Mouse (Mus musculus) forebrain, embryonic 13.5 days (tissue): ENCODE measurements around the gene Grm4. TPM values are rescaled to one million over a fixed set of nuclear protein-coding genes. Genes with fewer than 3 reads are reported as not detected.

Source experiments
- ATAC-seq: fragments of 200-750 bp; cut with Nextera tagmentation; 2 replicates; pipeline ENCODE4 v1.8.0; 2017
- H3K27ac ChIP-seq: fragments of 300-500 bp; sonication (generic); 2 replicates; pipeline ENCODE4 v1.5.1; 2015; ENCODE audit warnings: inconsistent platforms, mild to moderate bottlenecking, moderate library complexity
- H3K27me3 ChIP-seq: fragments of 300-500 bp; sonication (generic); 2 replicates; pipeline ENCODE4 v1.6.1; 2015; ENCODE audit warnings: mild to moderate bottlenecking, inconsistent platforms
- H3K36me3 ChIP-seq: fragments of 300-500 bp; sonication (generic); 2 replicates; pipeline ENCODE4 v1.6.1; 2015; ENCODE audit warnings: mild to moderate bottlenecking, inconsistent platforms; ENCODE audit not compliant: poor library complexity, severe bottlenecking
- H3K4me1 ChIP-seq: fragments of 300-500 bp; sonication (generic); 2 replicates; pipeline ENCODE4 v1.6.1; 2015; ENCODE audit warnings: inconsistent platforms
- H3K4me2 ChIP-seq: fragments of 300-500 bp; sonication (generic); 2 replicates; pipeline ENCODE4 v1.6.1; 2015; ENCODE audit warnings: inconsistent platforms, mild to moderate bottlenecking, moderate library complexity
- H3K4me3 ChIP-seq: fragments of 300-500 bp; sonication (generic); 2 replicates; pipeline ENCODE4 v1.5.1; 2015; ENCODE audit warnings: mild to moderate bottlenecking, inconsistent platforms
- H3K9ac ChIP-seq: fragments of 300-500 bp; sonication (generic); 2 replicates; pipeline ENCODE4 v1.6.1; 2015; ENCODE audit warnings: mild to moderate bottlenecking, inconsistent platforms
- H3K9me3 ChIP-seq: fragments of 300-500 bp; sonication (generic); replicated peaks from 2 replicates; pipeline ENCODE4 v1.6.1; 2016; ENCODE audit warnings: inconsistent platforms
- WGBS: fragments of 180-500 bp; shearing (Covaris S2); methylation state at CpG from one replicate; pipeline ENCODE4 v1.1.7; 2015; 5-methylcytosine and 5-hydroxymethylcytosine counted together
- polyA plus RNA-seq: library from polyadenylated mRNA; unstranded; fragments of >200 nt; fragmentation: Nextera tagmentation; extraction: Ambion mirVana; gene quantifications from 2 replicates; pipeline ENCODE4 v1.2.1, GENCODE M21; 2015

The Grm4 gene
- polyA plus RNA-seq = 2.2 and 2.4 TPM in 2 replicates

DNA sequence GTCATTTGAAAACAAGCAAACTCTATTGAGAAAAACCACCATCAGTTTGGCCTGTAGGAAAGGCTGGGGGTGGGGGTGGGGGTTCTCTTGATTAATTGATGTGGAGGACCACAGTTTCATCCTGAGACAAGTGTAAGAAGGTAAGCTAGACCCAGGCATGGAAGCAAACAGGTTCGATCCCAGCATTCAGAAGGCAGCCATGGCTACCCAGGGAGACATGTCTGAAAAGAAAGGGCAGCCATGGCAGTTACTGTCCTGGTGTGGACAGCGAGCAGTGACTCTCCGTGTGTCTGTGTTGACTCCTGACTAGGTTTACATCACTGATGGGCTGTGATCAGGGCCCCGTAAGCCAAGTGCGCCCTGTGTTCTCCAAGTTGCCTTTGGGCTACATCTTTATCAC, at the start of gene Grm4:
Gene Grm4 (minus strand): TSS at position 101 of the 400 bp plus-strand sequence.
- ATAC-seq = no peak
- Histone ChIP-seq H3K27ac (no peak within 1 kb of the TSS), H3K9ac (no peak within 1 kb of the TSS), H3K36me3 (no peaks in the 10 kb centered on the region), H3K9me3 (no peaks in the 10 kb centered on the region), H3K4me1 (peaks cover 27% of the 10 kb centered on the region), H3K4me3 (no peak within 1 kb of the TSS), H3K27me3 (peaks cover 61% of the 10 kb centered on the region), H3K4me2 (peak within 1 kb of the TSS; percentile 42; the same call in 1 of the 2 replicates)
- WGBS = 85% methylated on average over 5 of the region's 5 CpGs

DNA sequence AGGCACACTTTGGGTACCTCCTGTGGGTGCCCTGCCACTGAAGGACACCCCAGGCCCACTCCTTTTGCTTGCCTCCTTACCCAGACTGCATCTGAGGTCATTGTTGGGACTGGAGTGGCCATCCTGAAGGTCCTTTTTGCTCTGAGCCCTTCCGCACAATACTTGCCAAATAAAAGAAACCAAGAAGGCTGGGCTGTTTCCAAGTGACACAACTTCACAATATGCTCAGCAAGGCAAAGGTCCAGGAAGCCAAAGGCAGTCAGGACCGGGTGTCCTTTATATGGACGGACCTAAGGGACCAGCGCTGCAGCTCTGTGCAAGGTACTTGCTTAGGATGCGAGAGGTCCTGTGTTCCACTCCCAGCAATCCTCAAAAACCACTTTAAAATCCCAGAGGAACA, 47.0 kb upstream of the Grm4 start:
- H3K4me3 ChIP-seq = no peak overlapping the region
- 92% methylated on average over 5 of the region's 5 CpGs for WGBS
- peaks cover 22% of the 10 kb centered on the region for H3K4me1 ChIP-seq
- no peaks in the 10 kb centered on the region for H3K9me3 ChIP-seq
- no peak overlapping the region for H3K4me2 ChIP-seq
- H3K27me3 ChIP-seq = no peaks in the 10 kb centered on the region
- no peak for ATAC-seq
- no peak overlapping the region for H3K27ac ChIP-seq
- peaks cover 11% of the 10 kb centered on the region; the same call in 1 of the 2 replicates for H3K36me3 ChIP-seq
- no peak overlapping the region for H3K9ac ChIP-seq

DNA sequence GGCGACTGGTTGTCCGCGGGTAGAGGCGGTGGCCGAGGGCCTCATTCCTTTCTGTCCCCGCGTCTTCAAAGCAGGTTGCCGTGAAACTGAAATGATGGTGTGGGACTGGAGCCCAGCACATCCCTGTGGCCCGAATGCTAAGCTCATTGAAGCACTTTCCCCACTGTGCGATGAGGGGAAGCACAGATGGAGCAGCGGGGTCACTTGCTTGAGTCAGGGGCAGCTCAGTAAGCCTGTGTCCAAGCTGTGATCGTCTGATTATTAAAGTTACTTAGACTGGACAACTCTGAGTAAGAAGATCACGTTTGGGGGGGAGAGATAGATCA, 44.7 kb upstream of the Grm4 start:
- H3K4me1 ChIP-seq = peaks cover 22% of the 10 kb centered on the region
- no peaks in the 10 kb centered on the region for H3K9me3 ChIP-seq
- no peaks in the 10 kb centered on the region for H3K27me3 ChIP-seq
- peaks cover 12% of the 10 kb centered on the region for H3K36me3 ChIP-seq
- peak overlapping the region; percentile 70 for H3K9ac ChIP-seq
- WGBS = 0% methylated on average over 13 of the region's 13 CpGs
- H3K4me3 ChIP-seq = peak overlapping the region; percentile 56
- H3K27ac ChIP-seq = peak overlapping the region; percentile 32; the same call in 1 of the 2 replicates
- H3K4me2 ChIP-seq = peak overlapping the region; percentile 88
- peak; percentile 50; the same call in 1 of the 2 replicates for ATAC-seq

DNA sequence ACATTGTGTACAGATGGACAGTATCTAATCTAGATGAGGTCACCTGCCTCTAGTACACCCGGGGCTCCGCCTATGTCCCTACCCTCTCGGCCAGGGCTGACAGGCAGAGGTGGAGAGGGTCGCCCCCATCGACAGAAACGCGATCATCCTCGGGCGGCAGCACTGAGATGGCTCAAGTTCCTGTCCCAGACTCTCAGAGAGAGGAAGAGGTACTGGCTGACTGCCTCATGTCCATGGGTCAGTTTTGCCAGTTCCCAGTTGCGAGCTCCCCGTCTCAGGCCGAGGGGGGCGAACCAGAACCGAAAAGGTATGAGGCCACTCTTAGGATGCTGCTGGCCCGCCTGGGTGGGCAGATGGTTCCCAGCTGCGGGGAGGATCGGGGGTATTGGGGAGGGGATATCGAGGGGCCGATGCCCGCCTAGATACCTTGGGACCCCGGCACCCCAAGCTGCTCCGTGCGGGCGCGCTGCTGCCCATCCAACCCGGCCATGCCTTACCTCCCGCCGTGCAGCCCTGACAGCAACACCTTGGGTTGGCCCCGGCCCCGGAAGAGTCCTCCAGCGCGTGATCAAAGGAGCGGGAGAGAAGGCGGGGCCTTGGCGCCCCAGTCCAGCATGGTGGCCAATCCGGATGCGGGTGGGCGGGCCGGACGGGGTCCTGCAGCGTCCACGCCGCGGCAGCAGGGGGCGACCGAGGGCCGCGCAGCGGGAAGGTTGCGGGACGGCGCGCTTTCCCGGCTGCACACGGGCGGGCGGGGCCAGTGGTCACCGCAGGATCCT, 44.1 kb upstream of the Grm4 start, which contains the start of gene AI413582:
Gene AI413582 (minus strand): TSS at position 594 of the 779 bp plus-strand sequence.
- peaks cover 17% of the 10 kb centered on the region for H3K36me3 ChIP-seq
- H3K4me1 ChIP-seq = peaks cover 22% of the 10 kb centered on the region
- no peaks in the 10 kb centered on the region for H3K9me3 ChIP-seq
- H3K4me2 ChIP-seq = peak within 1 kb of the TSS; percentile 88
- peak within 1 kb of the TSS; percentile 56 for H3K4me3 ChIP-seq
- WGBS = under 1% methylated on average over 58 of the region's 58 CpGs
- H3K9ac ChIP-seq = peak within 1 kb of the TSS; percentile 78
- peak within 1 kb of the TSS; percentile 32; the same call in 1 of the 2 replicates for H3K27ac ChIP-seq
- ATAC-seq = peak; percentile 93
- H3K27me3 ChIP-seq = no peaks in the 10 kb centered on the region

DNA sequence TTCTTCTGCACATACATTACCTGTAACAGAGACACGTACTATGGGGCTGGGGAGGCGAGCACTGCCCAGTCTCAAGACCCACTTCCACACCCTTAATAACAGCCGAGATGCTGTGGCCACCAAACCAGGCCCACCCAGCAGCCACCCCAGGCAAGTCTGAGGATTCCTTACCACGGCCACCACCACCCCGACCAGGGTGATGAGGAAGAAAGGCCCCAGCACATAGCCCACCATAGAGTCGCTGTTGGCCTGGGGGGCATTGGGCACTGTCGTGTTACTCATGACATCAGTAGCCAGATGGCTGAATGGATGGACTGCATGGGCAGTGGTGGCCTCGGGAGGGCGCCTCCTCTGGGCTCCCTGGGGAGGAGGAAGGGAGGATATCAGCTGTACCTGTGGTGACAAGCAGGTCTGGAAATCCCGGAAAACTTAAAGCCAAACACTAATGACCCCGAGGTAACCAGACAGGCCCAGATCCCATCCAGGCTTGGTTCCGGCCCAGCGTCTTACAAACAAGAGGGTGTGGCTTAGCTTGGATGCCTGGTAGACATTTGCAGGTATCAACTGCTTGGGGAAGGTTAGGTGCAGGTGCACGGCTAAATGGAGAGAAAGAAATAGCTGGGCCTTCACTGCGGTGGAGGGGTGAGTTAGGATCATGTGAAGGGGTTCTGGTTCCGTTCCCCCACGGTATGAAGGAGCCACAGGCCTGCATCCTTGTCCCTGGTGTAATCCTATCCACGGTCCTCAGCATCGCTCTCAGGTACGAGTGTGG, 43.4 kb upstream of the Grm4 start:
- peak overlapping the region; percentile 56 for H3K4me3 ChIP-seq

DNA sequence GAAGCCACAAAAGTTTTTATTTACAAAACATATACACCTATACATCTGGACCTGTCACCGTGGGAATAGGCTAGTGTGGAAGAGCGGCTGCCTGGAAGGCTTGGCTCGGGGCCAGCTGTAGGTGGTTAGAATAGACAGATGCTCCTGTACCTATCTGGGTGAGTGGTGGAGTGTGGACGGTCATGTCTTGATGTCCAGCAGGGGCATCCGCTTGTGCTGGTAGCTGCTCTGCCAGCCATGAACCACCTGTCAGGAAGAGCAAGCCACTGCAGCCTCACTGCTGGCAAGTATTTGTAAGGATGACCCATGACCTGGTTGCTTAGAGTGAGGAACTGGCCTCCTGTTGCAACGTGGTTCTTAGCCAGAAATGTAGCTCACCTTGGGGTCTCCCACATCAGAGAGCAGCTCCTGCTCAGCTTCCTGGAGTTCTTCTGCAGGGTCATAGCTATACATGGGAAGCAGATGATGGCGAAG, 42.6 kb upstream of the Grm4 start:
- 52% methylated on average over 7 of the region's 7 CpGs for WGBS
- Histone ChIP-seq H3K27me3 (no peaks in the 10 kb centered on the region), H3K4me1 (peaks cover 34% of the 10 kb centered on the region), H3K4me3 (no peak overlapping the region), H3K4me2 (no peak overlapping the region), H3K9me3 (no peaks in the 10 kb centered on the region), H3K9ac (no peak overlapping the region), H3K27ac (no peak overlapping the region), H3K36me3 (peaks cover 18% of the 10 kb centered on the region)
- no peak for ATAC-seq

More for the DNA sequence above, 43.4 kb upstream of the Grm4 start:
- WGBS = 10% methylated on average over 20 of the region's 20 CpGs
- Histone ChIP-seq H3K36me3 (peaks cover 18% of the 10 kb centered on the region), H3K4me1 (peaks cover 28% of the 10 kb centered on the region), H3K27me3 (no peaks in the 10 kb centered on the region), H3K9ac (peak overlapping the region; percentile 78), H3K9me3 (no peaks in the 10 kb centered on the region), H3K27ac (no peak overlapping the region), H3K4me2 (peak overlapping the region; percentile 88)
- ATAC-seq = no peak

DNA sequence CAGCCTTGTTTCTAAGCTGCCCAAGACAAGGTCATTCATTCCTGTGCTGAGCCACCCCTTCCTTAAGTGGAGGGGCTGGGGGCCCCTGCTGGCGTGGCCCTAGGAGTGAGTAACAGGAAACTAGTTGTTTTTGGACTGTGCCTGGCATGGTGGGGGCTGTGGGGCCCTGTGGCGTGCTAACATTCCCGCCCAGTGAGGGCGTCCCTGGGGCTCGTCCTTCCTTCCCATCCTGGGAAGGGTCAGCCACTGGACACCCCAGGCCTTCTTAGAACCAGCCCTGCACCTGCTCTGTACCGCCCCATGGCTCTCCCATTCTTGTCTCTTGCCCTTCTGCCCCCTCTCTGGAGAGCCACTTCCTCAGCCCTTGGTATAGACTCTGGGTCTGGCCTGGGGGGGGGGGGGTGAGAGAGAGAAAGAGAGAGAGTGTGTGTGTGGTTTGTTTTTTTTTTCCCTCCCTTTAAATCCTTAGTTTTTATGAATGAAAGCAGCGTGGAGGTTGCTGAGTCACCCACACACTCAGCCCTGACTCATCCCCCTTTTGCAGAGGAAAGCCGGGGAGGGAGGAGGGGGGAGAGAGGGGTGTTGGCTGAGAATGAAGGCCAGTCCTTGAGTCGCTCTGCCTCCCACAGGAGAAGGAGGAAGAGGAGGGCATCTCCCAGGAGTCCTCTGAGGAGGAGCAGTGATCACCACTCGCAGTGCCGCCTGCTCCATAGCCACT, 40.8 kb upstream of the Grm4 start:
- 57% methylated on average over 9 of the region's 11 CpGs for WGBS
- H3K4me3 ChIP-seq = no peak overlapping the region
- peaks cover 50% of the 10 kb centered on the region for H3K4me1 ChIP-seq
- peaks cover 18% of the 10 kb centered on the region for H3K36me3 ChIP-seq
- H3K9ac ChIP-seq = no peak overlapping the region
- H3K27ac ChIP-seq = no peak overlapping the region
- no peaks in the 10 kb centered on the region for H3K27me3 ChIP-seq
- H3K4me2 ChIP-seq = no peak overlapping the region
- H3K9me3 ChIP-seq = no peaks in the 10 kb centered on the region
- no peak for ATAC-seq

DNA sequence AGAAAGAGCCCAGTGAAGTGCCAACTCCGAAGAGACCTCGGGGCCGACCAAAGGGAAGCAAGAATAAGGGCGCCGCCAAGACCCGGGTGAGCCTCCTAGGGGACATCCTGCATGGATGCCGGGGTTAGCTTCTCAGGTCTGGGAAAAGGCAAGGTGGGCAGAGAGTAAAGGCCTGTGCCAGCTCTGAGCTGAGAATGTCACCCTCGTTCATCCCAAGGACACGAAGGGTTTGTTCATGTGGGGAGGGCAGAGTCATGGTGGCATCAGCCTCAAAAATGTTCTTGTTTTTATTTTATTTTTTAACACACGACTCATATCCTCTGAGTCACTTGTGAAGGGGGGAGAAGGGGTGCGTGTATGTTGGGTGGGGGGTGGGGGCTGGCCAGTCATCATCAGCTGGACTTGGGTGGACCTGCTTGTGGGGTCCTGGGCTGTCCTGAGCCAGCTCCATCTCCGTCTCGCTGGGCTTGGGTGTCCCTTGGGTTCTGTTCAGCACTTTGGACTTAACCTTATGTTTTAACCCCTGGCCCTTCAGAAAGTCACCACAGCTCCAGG, 39.8 kb upstream of the Grm4 start:
- Histone ChIP-seq H3K9me3 (no peaks in the 10 kb centered on the region), H3K27ac (no peak overlapping the region), H3K36me3 (peaks cover 18% of the 10 kb centered on the region), H3K9ac (no peak overlapping the region), H3K4me3 (no peak overlapping the region), H3K4me2 (no peak overlapping the region), H3K27me3 (no peaks in the 10 kb centered on the region), H3K4me1 (peaks cover 47% of the 10 kb centered on the region)
- WGBS = 89% methylated on average over 13 of the region's 13 CpGs
- ATAC-seq = no peak

DNA sequence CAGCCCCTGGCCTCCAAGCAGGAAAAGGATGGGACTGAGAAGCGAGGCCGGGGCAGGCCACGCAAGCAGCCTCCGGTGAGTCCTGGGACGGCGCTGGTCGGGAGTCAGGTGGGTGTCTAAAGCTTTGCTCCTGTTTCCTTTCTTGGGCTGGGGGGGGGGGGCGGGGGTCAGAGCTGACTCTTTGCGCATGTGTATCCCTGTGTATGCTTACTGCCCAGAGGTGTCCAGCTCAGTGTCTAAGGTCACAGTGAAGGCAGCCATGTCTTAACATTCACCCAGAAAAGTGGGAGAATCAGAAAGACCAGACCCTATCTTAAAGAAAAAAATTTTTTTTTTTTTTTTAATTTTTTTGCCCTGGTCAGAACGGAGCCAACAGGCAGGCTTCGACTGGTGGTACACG, 38.4 kb upstream of the Grm4 start:
- 87% methylated on average over 11 of the region's 12 CpGs for WGBS
- no peak for ATAC-seq
- Histone ChIP-seq H3K9me3 (no peaks in the 10 kb centered on the region), H3K9ac (no peak overlapping the region), H3K27ac (no peak overlapping the region), H3K4me2 (peak overlapping the region; percentile 85; the same call in 1 of the 2 replicates), H3K4me3 (no peak overlapping the region), H3K27me3 (no peaks in the 10 kb centered on the region; the same call in 1 of the 2 replicates), H3K36me3 (peaks cover 18% of the 10 kb centered on the region), H3K4me1 (peaks cover 52% of the 10 kb centered on the region)

DNA sequence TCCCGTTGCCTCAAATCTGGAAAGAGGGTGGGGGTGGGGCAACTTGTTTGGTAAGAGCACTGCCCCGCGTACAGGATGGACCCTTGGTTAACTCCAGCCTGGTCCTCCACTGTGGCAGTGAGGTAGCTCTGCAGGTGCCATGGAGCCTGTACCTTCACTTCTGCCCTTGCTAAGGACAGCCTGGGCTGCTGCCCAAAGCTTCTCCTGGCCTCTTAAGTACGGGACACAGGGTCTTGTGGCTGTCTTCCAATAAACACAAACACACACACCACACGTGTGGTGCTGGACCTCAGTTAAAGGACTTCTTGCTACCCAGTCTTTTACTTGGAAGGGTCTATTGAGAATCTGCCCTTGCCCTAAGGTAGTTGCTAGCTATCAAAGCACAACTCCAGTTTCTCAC, 37.6 kb upstream of the Grm4 start:
- 2% methylated on average over 5 of the region's 5 CpGs for WGBS
- no peak for ATAC-seq
- no peaks in the 10 kb centered on the region; the same call in 1 of the 2 replicates for H3K27me3 ChIP-seq
- peak overlapping the region; percentile 78 for H3K4me3 ChIP-seq
- 0 out of 2 replicates have a peak overlapping the region, but pooled peaks have one; percentile 14 for H3K27ac ChIP-seq
- H3K9ac ChIP-seq = 0 out of 2 replicates have a peak overlapping the region, but pooled peaks have one; percentile 2
- H3K4me2 ChIP-seq = peak overlapping the region; percentile 85
- H3K4me1 ChIP-seq = peaks cover 48% of the 10 kb centered on the region
- H3K9me3 ChIP-seq = no peaks in the 10 kb centered on the region
- peaks cover 18% of the 10 kb centered on the region for H3K36me3 ChIP-seq

DNA sequence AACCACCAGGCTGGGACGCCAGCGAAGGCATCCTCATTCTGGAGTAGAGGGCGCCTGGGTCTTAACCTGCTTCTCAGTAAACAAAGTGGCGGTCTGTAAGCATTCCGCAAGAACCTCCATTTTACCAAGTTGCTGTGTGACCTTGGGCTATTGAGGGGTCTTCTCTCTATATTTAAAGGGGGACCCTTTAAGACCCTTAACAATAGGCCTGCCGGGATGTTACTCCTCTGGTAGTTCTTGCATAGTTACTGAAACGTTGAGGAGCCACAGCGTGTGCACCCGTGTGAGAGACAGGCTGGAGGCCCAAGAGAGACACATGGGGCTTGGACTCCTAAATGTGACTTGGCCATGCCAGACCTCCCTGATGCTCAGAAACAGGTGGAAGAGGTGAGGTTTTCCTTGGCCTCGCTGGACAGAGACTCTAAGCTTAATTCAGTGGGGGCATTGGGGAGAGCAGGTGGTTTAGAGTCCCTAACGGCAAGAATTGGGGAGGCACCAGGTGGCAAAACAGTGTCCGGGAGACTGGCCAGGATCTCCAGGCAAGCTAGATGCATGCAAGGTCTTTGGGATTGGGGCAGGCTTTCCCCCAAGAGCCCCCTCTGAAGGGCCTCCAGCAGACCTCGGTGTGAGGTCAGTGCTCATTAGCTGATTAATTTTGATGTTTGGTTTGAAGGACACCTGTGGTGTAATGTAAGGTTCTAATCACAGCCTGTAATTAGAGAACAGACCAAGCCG, 36.9 kb upstream of the Grm4 start:
- peak overlapping the region; percentile 85 for H3K4me2 ChIP-seq
- H3K4me3 ChIP-seq = peak overlapping the region; percentile 78
- H3K9ac ChIP-seq = peak overlapping the region; percentile 95
- H3K36me3 ChIP-seq = peaks cover 18% of the 10 kb centered on the region
- peak overlapping the region; percentile 97 for H3K27ac ChIP-seq
- 2% methylated on average over 14 of the region's 14 CpGs for WGBS
- ATAC-seq = no peak
- peaks cover 48% of the 10 kb centered on the region for H3K4me1 ChIP-seq
- no peaks in the 10 kb centered on the region; the same call in 1 of the 2 replicates for H3K27me3 ChIP-seq
- H3K9me3 ChIP-seq = no peaks in the 10 kb centered on the region
